Mouse (Mus musculus) brain, embryonic 14.5 days (tissue): ENCODE measurements around the gene Gja4.

Experiments used
- CTCF ChIP-seq: fragments of 200-500 bp; IDR thresholded peaks from 2 replicates; pipeline ENCODE4 v1.5.1; 2012; ENCODE audit warnings: inconsistent platforms, mild to moderate bottlenecking, moderate library complexity, borderline replicate concordance; ENCODE audit not compliant: insufficient read depth, insufficient read length; ENCODE audit errors: extremely low read depth
- POLR2A ChIP-seq: fragments of 200-500 bp; IDR thresholded peaks from 2 replicates; pipeline ENCODE4 v1.6.1; 2012; ENCODE audit warnings: mild to moderate bottlenecking, inconsistent platforms, borderline replicate concordance; ENCODE audit not compliant: poor library complexity, insufficient read depth, insufficient read length, severe bottlenecking; ENCODE audit errors: extremely low read depth

DNA sequence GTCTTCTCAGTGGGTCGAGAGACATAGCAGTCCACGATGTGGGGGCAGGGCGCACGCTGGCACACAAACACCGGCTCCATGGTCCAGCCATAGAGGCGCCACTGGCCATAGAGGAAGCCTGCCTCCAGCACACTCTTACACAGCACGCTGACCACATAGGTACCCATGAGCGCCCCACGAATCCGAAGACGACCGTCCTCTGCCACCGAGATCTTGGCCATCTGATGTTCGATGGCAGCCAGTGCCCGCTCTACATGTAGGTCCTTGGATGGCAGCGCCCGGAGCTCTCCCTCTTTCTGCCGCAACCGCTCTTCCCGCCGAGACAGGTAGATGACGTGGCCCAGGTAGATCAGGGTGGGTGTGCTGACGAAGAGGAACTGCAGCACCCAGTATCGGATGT, 1.5 kb downstream of the Gja4 start:
- TF ChIP-seq CTCF (no peak), POLR2A (no peak)
